Mouse (Mus musculus): ENCODE results near the gene Dlk2.

The Dlk2 gene

GRCm38 (mm10) chr17:46266986-46267385 is 30.2 kb upstream of the Dlk2 start:
- ChIA-PET CTCF (interaction anchor here in 2 of 4 experiments (0.6 to 2.7 kb wide), 14 partner anchors 9 to 427 kb away, joined by 3 to 30 read pairs (median 6); partner anchors contain the start of genes Dlk2 (in 2 of the 2), Abcc10 (in 1 of the 2), Lrrc73 (in 1 of the 2) and Vegfa (in 1 of the 2)), POLR2A (interaction anchor here in 2 of 4 experiments (0.7 to 17.7 kb wide), 19 partner anchors 8 to 162 kb away, joined by 3 to 262 read pairs (median 11); partner anchors contain the start of genes Dlk2 (in 2 of the 2), Lrrc73 (in 2 of the 2), Tjap1 (in 2 of the 2) and Crip3 (in 1 of the 2))

DNA sequence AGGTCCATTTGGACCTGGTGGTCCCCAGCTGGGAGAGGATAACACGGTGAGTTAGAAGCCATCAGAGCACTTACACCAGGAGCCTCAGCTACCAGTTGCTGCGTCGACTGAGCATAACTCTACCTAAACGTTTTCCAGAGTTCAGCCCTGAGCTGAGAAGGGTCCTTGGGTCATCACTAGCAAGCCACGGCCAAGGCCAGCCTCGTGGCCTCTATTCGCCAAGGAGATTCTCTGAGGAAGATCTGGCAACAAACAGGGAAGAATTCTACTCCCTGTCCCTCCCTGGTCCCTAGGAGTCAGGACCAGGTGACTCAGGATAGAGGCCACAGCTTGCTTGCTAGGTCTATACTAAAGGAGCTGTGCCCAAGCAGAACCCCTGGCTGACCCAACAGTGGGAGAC is 29.7 kb upstream of the Dlk2 start:
- ChIA-PET CTCF (interaction anchor here in 2 of 4 experiments (0.6 to 2.6 kb wide), 7 partner anchors 9 to 428 kb away, joined by 3 to 14 read pairs (median 3); partner anchors contain the start of genes Abcc10 (in 1 of the 2) and Dlk2 (in 1 of the 2)), POLR2A (interaction anchor here in 3 of 4 experiments (0.5 to 17.7 kb wide), 16 partner anchors 8 to 962 kb away, joined by 3 to 262 read pairs (median 12); partner anchors contain the start of genes Dlk2 (in 2 of the 3), Lrrc73 (in 2 of the 3), Tjap1 (in 2 of the 3) and Polr1c (in 1 of the 3))

DNA sequence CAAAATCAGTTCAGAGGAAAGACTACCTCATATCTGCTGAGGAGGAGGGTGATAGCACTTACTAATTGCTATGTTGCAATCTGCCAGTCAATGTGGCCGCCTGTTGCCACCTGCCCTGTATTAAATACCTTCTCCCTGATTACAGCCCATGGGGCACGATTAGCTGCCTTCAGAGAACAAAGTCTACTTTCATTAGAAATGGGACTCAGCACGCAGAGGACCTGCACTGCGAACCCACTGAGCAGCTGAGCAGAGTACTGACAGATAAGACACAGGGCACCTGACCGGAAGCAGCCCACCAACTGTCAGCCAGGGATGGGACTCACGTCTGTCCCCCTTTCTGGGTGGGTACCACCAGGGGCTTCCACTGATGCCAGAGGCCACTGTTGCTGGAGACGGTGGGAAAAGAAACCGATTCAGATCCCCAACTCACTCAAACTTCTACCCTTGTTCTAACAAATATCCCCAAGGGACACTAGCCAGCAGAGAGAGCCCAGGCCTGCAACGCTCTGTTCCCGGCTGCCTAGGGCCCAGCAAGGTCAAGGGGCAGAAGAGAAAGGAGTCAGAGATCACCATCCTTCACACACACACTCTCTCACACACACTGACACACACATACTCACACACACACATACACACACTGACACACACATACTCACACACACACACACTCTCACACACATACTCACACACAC is 29.0 kb upstream of the Dlk2 start:
- ChIA-PET POLR2A (interaction anchor here (0.5 to 17.7 kb wide), 13 partner anchors 8 to 961 kb away, joined by 3 to 262 read pairs (median 31); partner anchors contain the start of genes Tjap1 (in 2 of the 4), Dlk2 (in 1 of the 4), Lrrc73 (in 1 of the 4) and Polr1c (in 1 of the 4)), CTCF (interaction anchor here in 3 of 4 experiments (0.5 to 2.6 kb wide), 4 partner anchors 10 to 190 kb away, joined by 3 to 10 read pairs (median 4); partner anchors contain the start of gene Dlk2 (in 1 of the 3))

DNA sequence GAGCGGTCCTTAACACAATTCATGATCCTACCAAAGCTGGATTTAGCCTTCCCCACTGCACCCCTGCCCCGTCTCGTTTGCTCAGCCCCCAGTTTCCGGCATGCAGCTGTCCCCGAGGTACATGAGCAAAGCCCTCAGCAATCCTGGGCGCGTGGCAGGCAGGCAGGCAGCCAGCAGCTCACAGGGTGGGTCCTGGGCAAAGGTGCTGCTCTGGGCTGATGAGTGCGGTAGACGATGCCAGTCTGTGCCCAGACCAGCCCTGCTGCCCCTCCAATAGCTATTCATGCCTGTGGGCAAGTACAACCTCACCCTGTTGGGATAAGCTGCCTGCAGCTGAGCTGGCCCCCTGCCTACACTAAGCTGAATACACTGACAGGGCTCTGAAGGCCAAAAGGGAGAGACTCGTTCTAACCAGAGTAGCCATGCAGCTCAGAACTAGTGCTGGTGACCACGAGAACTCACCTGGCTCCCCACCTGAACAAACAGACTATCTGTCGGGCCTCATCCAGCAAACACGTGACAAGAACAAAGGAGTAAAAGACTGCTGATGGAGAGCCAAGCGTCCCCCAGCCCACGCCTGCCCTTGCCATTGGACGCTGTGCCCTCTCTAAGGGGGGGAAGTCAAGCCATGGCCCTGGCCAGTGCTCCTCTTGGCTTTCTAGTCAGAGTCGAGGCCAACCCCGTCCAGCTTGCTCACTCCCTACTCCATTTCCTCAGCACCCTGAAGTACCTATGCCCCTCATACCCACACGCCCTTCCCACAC is 27.3 kb upstream of the Dlk2 start:
- CTCF ChIA-PET, result interaction anchor here in 2 of 4 experiments (0.5 to 2.6 kb wide), 5 partner anchors 11 to 18 kb away, joined by 3 to 9 read pairs (median 3); partner anchors contain the start of gene Tjap1 (in 1 of the 2)
- POLR2A ChIA-PET, result interaction anchor here (0.7 to 17.7 kb wide), 23 partner anchors 9 to 698 kb away, joined by 3 to 262 read pairs (median 4); partner anchors contain the start of genes Lrrc73 (in 1 of the 4), Mad2l1bp (in 1 of the 4), Polh (in 1 of the 4) and Polr1c (in 1 of the 4)

DNA sequence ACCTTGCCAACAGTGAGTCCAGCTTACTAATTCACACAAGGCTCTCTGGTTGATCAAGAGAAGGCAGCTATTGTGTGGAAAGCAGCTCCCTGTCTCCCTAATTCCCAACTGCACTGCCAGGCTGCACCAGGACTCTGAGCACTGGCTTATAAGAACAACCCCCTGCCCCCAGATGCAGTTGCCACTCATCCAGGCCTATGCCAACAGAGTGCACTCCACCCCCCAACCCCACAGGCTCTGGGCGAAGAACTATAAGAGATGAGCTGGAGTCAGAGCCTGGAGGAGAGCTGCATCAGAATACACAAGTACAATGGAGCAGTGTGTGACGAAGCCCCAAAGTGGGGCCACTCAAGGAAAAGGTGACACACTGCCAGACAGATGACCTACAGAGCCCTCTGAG is 25.2 kb upstream of the Dlk2 start:
- POLR2A ChIA-PET, result interaction anchor here (0.6 to 17.7 kb wide), 14 partner anchors 9 to 56 kb away, joined by 3 to 262 read pairs (median 8); partner anchors contain the start of genes Abcc10 (in 1 of the 4), Dlk2 (in 1 of the 4), Lrrc73 (in 1 of the 4) and Polr1c (in 1 of the 4)
- CTCF ChIA-PET, result interaction anchor here in 1 of 4 experiments (1.0 to 1.3 kb wide), 2 partner anchors 27 to 538 kb away, joined by 3 read pairs; no protein-coding TSS in a partner anchor

DNA sequence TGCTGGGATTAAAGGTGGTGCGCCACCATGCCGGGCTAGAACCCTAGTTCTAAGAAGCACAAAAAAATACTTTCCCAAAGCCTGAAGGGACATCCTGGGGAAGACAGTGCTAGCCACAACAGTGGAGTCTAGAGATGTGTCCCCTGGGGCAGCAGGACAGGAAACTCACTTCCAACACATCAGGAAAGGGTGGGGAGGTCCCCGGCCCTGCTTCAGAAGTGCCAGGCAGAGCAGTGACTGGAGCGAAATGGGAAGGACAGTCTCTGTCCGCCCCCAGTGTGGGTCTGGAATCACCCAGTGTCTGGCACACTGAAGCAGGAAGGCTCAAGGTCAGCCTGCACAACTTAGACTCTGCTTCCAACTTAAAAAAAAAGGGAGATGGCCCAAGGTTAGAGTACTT is 24.5 kb upstream of the Dlk2 start:
- CTCF ChIA-PET, result interaction anchor here in 1 of 4 experiments (1.0 kb wide), 1 partner anchor 27 kb away, joined by 3 read pairs; no protein-coding TSS in a partner anchor
- POLR2A ChIA-PET, result interaction anchor here in 3 of 4 experiments (0.9 to 17.7 kb wide), 11 partner anchors 8 to 56 kb away, joined by 3 to 262 read pairs (median 6); partner anchors contain the start of genes Abcc10 (in 1 of the 3), Dlk2 (in 1 of the 3), Lrrc73 (in 1 of the 3) and Polr1c (in 1 of the 3)

DNA sequence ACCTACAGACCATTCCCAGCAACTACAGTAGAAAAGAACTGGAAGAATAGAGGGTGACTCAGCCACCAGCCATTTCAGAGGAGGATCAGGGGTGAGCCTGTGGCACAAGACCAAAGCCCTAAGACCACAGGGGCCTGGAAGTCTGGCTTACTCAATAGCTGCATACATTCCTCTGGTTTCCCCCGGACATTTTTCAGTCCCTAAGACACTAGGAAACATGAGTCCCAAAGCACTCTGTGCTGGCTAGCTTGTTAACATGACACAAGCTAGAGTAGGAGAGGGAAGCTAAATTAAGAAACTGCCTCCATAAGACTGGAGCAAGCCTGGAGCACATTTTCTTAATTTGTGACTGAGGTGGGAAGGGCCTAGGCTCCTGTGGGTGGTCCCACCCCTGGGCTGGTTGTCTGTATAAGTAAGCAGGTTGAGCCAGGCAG is 23.4 kb upstream of the Dlk2 start:
- CTCF ChIA-PET, result interaction anchor here in 2 of 4 experiments (1.1 to 1.3 kb wide), 3 partner anchors 8 to 25 kb away, joined by 3 to 4 read pairs (median 3); no protein-coding TSS in a partner anchor
- POLR2A ChIA-PET, result interaction anchor here in 3 of 4 experiments (0.6 to 12.8 kb wide), 23 partner anchors 7 to 424 kb away, joined by 3 to 115 read pairs (median 4); partner anchors contain the start of genes Abcc10 (in 1 of the 3), Dlk2 (in 1 of the 3), Polh (in 1 of the 3) and Polr1c (in 1 of the 3)

- CTCF ChIA-PET, result interaction anchor here (0.6 to 3.6 kb wide), 5 partner anchors 9 to 356 kb away, joined by 3 to 13 read pairs (median 4); no protein-coding TSS in a partner anchor
- POLR2A ChIA-PET, result interaction anchor here in 2 of 4 experiments (0.9 to 12.8 kb wide), 25 partner anchors 7 to 761 kb away, joined by 3 to 115 read pairs (median 4); partner anchors contain the start of genes Abcc10 (in 1 of the 2), Dlk2 (in 1 of the 2), Polh (in 1 of the 2) and Polr1c (in 1 of the 2)
These were observed 22.8 kb upstream of the Dlk2 start for GRCm38 (mm10) chr17:46274465-46274864.

DNA sequence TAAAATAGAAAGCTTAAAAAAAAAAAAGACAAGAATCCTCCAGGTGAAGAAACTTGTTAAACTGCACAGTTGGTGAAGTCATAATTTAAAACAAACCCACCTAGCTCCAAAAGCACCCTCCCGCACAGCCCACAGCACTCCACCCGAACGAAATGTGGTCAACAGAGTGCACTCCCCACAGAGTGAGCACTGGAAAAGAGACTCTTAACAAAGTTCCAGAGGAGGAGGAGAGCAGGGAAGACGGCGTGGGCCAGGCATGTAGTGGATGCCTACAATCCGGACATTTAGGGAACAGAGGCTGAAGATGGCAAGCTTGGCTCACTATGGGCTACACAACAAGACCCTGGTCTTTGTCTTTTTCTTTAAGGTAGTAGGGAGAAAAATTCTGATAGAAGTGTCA is 22.2 kb upstream of the Dlk2 start:
- CTCF ChIA-PET, result interaction anchor here (0.6 to 3.6 kb wide), 6 partner anchors 9 to 356 kb away, joined by 3 to 13 read pairs (median 4); no protein-coding TSS in a partner anchor
- POLR2A ChIA-PET, result interaction anchor here in 2 of 4 experiments (0.6 to 12.8 kb wide), 25 partner anchors 8 to 760 kb away, joined by 3 to 115 read pairs (median 4); partner anchors contain the start of genes Dlk2 (in 2 of the 2), Abcc10 (in 1 of the 2), Dnph1 (in 1 of the 2) and Gtpbp2 (in 1 of the 2)

DNA sequence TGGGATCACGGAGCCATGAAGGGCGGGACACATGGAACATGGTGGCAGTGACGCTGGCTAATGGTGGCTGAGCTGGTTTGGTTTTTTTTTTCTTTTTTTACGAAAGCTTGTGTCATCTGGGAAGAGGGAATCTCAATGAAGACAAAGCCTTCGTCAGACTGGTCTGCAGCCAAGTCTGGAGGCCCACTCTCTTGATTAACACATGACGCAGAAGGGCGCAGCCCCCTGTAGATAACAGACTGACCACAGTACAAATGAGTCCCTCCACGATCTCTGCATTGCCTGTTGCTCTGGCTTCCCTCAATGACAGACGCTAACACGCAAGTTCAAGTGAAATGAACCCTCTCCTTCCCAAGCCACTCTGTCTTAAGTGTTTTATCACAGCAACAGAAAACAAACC is 21.7 kb upstream of the Dlk2 start:
- CTCF ChIA-PET, result interaction anchor here (0.6 to 3.6 kb wide), 4 partner anchors 10 to 126 kb away, joined by 3 to 13 read pairs (median 6); no protein-coding TSS in a partner anchor
- POLR2A ChIA-PET, result interaction anchor here in 2 of 4 experiments (0.6 to 12.8 kb wide), 23 partner anchors 9 to 760 kb away, joined by 3 to 115 read pairs (median 3); partner anchors contain the start of genes Abcc10 (in 2 of the 2), Dlk2 (in 2 of the 2), Dnph1 (in 1 of the 2) and Gtpbp2 (in 1 of the 2)

DNA sequence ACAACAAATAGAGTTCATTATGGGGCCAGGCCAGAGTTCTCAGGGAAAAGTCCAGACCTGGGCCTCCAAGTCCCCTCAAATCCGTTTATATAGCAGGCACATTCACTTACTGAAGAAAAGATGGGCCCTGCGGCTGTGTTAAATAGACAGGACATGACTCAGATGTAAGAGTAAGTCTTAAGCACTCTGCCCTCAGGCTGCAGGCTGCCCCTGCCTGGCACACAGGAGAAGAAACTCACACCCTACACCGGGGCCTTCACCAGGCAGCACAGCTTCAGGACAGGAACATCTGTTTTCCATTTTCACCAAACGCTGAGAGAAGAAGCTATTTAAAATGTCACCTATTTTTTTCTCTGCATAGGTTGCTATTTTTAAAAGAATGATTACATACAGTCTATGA is 19.6 kb upstream of the Dlk2 start:
- ChIA-PET POLR2A (interaction anchor here in 2 of 4 experiments (0.7 to 12.8 kb wide), 7 partner anchors 9 to 19 kb away, joined by 4 to 115 read pairs (median 31); no protein-coding TSS in a partner anchor), CTCF (interaction anchor here in 2 of 4 experiments (0.7 to 3.6 kb wide), 2 partner anchors 12 kb away, joined by 3 to 13 read pairs; no protein-coding TSS in a partner anchor)

DNA sequence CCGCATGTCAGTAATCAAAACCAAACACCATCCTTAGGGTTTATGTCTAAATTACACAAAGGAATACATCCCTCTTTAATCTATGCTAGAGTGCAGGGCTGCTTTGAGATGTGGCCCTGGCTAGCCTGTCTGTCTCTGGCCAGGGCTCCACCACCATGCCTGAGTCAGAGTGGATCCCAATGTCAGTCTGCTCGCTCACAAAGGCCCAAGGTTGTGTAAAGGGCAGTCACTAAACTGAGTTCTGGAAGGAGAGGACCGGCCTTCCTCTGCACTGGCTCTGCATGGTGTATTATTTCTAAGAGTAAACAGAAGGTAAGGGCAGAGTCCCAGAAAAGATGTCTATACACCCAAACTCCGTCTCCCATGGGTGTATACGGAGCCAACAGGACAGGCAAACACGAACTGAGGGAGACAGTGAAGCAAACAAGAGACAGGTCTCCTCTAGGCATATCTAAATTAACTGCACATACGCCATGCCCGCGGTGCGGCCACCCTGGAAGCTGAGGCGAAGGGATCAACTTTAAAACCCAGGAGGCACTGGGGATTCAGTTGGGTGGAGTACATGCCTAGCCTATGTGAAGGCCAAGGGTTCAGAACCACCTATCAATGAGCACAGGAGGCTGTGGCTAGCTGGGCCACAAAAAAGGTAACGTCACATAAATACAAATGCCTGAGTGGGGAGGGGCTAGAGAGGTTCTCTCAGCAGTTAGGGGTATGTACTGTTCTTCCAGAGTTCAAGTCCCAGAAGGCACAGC is 19.0 kb upstream of the Dlk2 start:
- ChIA-PET POLR2A (interaction anchor here in 2 of 4 experiments (1.4 to 12.8 kb wide), 7 partner anchors 10 to 50 kb away, joined by 4 to 115 read pairs (median 42); partner anchors contain the start of gene Abcc10 (in 1 of the 2)), CTCF (interaction anchor here in 2 of 4 experiments (1.0 to 3.6 kb wide), 2 partner anchors 12 kb away, joined by 3 to 13 read pairs; no protein-coding TSS in a partner anchor)

- ChIA-PET CTCF (interaction anchor here in 3 of 4 experiments (0.5 to 2.5 kb wide), 6 partner anchors 13 to 374 kb away, joined by 3 to 10 read pairs (median 3); no protein-coding TSS in a partner anchor), POLR2A (interaction anchor here (0.6 to 7.3 kb wide), 17 partner anchors 8 to 1572 kb away, joined by 3 to 74 read pairs (median 5); partner anchors contain the start of genes Abcc10 (in 1 of the 4), Dnph1 (in 1 of the 4) and Lrrc73 (in 1 of the 4))
These were observed 14.6 kb upstream of the Dlk2 start, which contains the start of gene Tjap1 for GRCm38 (mm10) chr17:46282483-46283123. Gene Tjap1, minus strand, starts transcription at chr17:46283026.

GRCm38 (mm10) chr17:46283140-46283539 is 14.1 kb upstream of the Dlk2 start:
- CTCF ChIA-PET, result interaction anchor here in 2 of 4 experiments (0.5 to 1.5 kb wide), 4 partner anchors 17 to 373 kb away, joined by 3 to 4 read pairs (median 3); no protein-coding TSS in a partner anchor
- POLR2A ChIA-PET, result interaction anchor here in 3 of 4 experiments (0.6 to 7.3 kb wide), 14 partner anchors 8 to 1573 kb away, joined by 3 to 74 read pairs (median 7); partner anchors contain the start of genes Abcc10 (in 1 of the 3) and Lrrc73 (in 1 of the 3)

DNA sequence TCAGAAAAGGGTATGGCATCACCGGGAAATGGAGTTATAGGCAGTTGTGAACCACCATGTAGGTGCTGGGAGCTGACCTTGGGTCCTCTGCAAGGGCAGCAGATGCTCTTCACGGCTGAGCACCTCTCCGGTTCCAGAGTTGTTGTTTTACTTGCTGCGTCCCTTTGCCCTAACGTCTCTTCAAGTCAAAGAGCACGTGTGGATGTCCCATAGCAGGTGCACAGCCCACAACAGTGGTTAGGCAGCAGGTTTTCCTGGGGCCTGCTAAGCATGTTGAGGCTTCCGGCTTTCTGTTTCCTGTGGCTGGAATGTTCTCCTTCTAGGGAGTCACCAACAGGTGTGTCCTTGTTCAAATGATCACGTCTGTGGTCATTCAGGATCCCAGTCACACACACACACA is 13.3 kb upstream of the Dlk2 start:
- CTCF ChIA-PET, result interaction anchor here in 1 of 4 experiments (1.2 to 2.8 kb wide), 2 partner anchors 18 to 24 kb away, joined by 3 to 9 read pairs; no protein-coding TSS in a partner anchor
- POLR2A ChIA-PET, result interaction anchor here in 2 of 4 experiments (0.6 to 7.3 kb wide), 9 partner anchors 8 to 44 kb away, joined by 3 to 48 read pairs (median 8); partner anchors contain the start of gene Abcc10 (in 1 of the 2)

All from embryonic stem cell, embryonic (primary cell).